Mouse (Mus musculus) thymus, postnatal 10 days (tissue): ENCODE measurements at regions not wholly inside any gene's neighbourhood (a gene's known extent, or its start where the extent isn't known, plus 50 kb on each side); places are given as distances from the start of the nearest gene placed in this dataset.

Experiments
- DNase-seq, 2 experiments: peaks; one replicate each; pipeline ENCODE4 v3.0.0; 2021; ENCODE audit warnings: low spot score in 2 of 2

- DNase-seq = no peak
These were observed 120.0 kb upstream of the Lmo4 start for GRCm38 (mm10) chr3:144324974-144325373.

- DNase-seq = no peak
These were observed 118.5 kb upstream of the Lmo4 start for GRCm38 (mm10) chr3:144323524-144323923.

- DNase-seq = no peak
These were observed 114.6 kb upstream of the Lmo4 start for GRCm38 (mm10) chr3:144319468-144320205.

- no peak for DNase-seq
These were observed 113.9 kb upstream of the Lmo4 start for GRCm38 (mm10) chr3:144318761-144319467.

GRCm38 (mm10) chr3:144310748-144311147 is 105.7 kb upstream of the Lmo4 start:
- no peak for DNase-seq

- no peak for DNase-seq
These were observed 103.6 kb upstream of the Lmo4 start for GRCm38 (mm10) chr3:144308616-144309015.

- no peak for DNase-seq
These were observed 102.5 kb upstream of the Lmo4 start for GRCm38 (mm10) chr3:144307557-144307956.

GRCm38 (mm10) chr3:144305456-144305855 is 100.4 kb upstream of the Lmo4 start:
- DNase-seq = no peak

- no peak for DNase-seq
These were observed 99.9 kb upstream of the Lmo4 start for GRCm38 (mm10) chr3:144304924-144305323.

GRCm38 (mm10) chr3:144302626-144303025 is 97.6 kb upstream of the Lmo4 start:
- DNase-seq = no peak

GRCm38 (mm10) chr3:144301068-144301467 is 96.0 kb upstream of the Lmo4 start:
- no peak for DNase-seq

- DNase-seq = no peak
These were observed 94.2 kb upstream of the Lmo4 start for GRCm38 (mm10) chr3:144299239-144299638.

GRCm38 (mm10) chr3:144289489-144289888 is 84.5 kb upstream of the Lmo4 start:
- DNase-seq = no peak

- DNase-seq = no peak
These were observed 81.1 kb upstream of the Lmo4 start for GRCm38 (mm10) chr3:144286100-144286499.

- no peak for DNase-seq
These were observed 79.3 kb upstream of the Lmo4 start for GRCm38 (mm10) chr3:144284326-144284725.

GRCm38 (mm10) chr3:144273115-144273514 is 68.1 kb upstream of the Lmo4 start:
- no peak for DNase-seq

GRCm38 (mm10) chr3:144270206-144270605 is 65.2 kb upstream of the Lmo4 start:
- no peak for DNase-seq

GRCm38 (mm10) chr3:144264554-144264953 is 59.5 kb upstream of the Lmo4 start:
- no peak for DNase-seq

GRCm38 (mm10) chr3:144260886-144261285 is 55.9 kb upstream of the Lmo4 start:
- no peak for DNase-seq

- DNase-seq = no peak
These were observed 52.9 kb upstream of the Lmo4 start for GRCm38 (mm10) chr3:144257714-144258517.

GRCm38 (mm10) chr3:144257196-144257595 is 52.2 kb upstream of the Lmo4 start:
- no peak for DNase-seq
